Mouse (Mus musculus) right cerebral cortex, adult 2 months (tissue): Measurements from ENCODE around the gene Gsta2.
"Not testable (repeated sequence)": the region's sequence is repeated elsewhere in the genome, so short reads cannot be mapped to it uniquely, and the experiment has no call there.

Experiments used
- DNase-seq, 2 experiments: peaks; one replicate each; pipeline ENCODE4 v3.0.0; 2021 to 2022; ENCODE audit warnings: low spot score in 2 of 2

The Gsta2 gene

DNA sequence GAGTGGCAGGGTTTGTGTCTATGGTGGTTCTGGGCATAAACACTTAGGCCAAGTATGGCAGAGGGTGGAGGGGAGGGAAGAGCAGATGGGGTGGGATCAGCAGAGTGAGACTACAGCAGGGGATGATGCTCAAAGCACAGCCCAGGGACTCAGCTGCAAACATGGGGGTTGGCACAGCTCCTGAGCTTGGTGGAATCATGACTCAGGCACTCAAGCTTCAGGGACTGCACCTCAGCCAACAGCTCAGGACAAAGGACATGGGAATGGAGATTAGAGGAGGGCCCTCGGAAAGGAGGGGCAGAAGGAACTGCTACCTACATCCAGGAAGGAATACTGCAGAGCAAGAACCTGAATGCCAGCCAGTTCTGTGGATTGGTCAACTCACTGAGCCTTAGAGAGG lies 56.4 kb downstream of the Gsta2 start:
- DNase-seq = not testable (repeated sequence)

DNA sequence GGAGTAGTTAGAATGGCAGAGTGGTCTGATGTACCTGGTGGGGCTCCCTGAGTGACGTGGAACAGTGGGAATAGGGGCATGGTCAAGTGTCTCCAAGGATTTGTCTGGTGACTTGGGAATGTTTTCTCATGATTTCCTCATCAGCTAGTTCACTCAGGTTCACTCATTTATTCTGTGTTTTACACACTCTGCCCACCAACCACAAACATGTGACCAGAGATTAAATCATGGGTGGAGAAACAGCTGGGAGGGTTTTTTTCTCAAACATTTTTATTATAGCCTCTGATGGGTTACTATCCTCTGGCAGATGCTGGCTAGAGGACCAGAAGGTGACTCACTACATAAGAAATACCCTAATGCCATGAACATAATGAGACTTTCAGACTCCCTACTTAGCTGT lies 57.4 kb downstream of the Gsta2 start:
- no peak for DNase-seq

DNA sequence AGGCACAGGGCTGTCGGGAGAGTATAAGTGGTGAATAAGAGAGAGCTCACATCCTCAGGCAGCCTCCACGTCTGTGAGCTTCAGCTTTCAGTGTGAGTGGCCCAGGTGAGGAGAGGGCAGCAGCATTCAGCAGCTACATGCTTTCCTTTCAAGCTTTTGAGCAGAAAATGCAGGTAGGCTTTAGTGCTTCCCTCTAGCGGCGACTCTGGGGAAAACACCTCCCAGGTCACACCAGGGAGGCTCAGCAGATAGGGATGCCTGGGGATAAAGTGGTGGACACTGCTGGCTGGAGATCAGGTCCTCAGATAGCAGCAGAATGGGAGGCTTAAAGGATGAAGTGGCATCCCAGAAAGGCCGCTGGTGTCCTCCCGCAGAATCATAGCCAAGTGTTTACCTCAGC lies 59.5 kb downstream of the Gsta2 start:
- peak; percentile 26 to 44 for DNase-seq

DNA sequence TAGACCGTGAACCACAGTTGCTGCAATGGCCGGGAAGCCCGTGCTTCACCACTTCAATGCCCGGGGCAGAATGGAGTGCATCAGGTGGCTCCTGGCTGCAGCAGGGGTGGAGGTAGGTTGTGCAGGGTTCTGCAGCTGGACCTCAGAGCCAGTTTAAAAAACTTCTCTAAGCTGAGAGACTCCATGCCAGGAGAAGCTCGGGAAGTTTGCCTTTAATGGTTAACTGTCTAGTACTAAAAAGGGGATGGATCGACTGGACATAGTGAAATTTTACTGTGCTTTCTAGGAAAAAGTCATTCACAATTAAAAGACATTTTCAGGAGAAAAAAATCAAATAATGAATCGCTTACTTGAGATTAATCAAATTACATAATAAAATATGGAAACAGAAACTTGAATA lies 60.8 kb downstream of the Gsta2 start:
- not testable (repeated sequence) for DNase-seq

DNA sequence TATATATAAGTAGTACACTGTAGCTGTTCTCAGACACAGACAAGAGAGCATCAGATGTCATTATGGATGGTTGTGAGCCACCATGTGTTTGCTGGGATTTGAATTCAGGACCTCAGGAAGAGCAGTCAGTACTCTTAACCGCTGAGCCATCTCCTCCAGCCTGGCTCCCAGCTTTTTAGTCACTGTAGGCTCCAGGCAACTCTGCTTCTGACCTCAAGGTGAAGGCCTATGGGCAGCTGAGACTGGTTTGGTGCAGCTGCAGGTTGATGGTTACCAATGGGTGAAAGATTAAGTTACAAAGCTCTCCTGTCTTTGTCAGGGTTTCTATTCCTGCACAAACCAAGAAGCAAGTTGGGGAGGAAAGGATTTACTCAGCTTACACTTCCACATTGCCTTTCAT lies 61.9 kb downstream of the Gsta2 start:
- not testable (repeated sequence) for DNase-seq

DNA sequence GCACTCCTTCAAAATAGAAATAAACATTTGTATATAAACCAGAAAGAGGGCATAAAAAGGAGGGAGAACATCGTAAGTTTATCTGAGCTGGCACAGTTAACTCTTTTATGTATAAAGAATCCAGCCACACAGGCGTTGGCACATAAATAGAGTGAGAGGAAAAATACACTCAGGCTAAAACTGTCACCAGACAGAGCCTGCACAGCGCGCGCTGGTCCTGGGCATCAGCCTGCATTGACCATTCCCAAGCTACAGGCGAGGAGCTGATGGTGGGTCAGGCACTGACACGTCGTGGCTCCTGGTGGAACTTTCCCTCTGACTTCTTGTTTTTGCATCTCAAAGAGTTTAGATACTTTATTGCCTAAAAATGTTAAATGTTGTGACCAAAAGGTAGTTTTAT lies 63.1 kb downstream of the Gsta2 start:
- DNase-seq = not testable (repeated sequence)

DNA sequence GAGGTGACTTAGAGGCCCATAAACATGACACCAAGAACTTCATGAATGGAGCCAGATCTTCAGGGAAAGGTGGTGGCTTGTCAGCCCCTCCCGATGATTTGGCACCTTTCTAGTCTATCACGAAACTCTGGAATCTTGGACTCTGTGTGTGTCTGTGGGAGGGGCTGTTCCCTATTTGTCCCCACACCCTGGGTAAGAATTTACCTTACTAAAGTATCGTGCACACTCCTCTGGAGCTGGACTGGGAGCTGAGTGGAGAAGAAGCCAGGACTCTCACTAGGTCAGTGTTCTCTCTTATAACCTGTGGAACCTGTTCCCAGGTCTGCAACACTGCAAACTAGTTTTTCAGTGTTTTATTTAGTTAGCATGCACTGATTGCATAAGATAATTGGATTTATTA lies 65.9 kb downstream of the Gsta2 start, which contains the start of gene Gm10639:
Gm10639 (plus strand) TSS at position 201 of the 400 bp plus-strand sequence.
- not testable (repeated sequence) for DNase-seq

DNA sequence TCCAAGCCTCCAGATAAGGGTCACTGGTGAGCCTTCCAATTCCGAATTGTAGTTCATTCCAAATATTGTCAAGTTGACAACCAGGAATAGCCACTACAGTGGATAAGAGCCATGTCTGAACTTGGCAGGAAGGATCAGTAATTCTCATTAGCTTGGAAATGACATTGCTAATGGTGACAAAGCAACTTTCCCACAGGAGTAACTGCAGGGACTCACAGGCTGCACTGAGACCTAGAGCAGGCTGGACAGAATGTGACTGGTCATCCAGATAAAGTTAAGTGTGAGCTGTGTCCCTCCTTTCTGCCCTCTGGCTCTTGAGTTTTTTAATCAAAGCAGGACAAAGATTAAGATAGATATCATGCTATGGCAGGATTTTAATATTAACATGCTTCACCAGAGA lies 66.5 kb downstream of the Gsta2 start:
- not testable (repeated sequence) for DNase-seq

DNA sequence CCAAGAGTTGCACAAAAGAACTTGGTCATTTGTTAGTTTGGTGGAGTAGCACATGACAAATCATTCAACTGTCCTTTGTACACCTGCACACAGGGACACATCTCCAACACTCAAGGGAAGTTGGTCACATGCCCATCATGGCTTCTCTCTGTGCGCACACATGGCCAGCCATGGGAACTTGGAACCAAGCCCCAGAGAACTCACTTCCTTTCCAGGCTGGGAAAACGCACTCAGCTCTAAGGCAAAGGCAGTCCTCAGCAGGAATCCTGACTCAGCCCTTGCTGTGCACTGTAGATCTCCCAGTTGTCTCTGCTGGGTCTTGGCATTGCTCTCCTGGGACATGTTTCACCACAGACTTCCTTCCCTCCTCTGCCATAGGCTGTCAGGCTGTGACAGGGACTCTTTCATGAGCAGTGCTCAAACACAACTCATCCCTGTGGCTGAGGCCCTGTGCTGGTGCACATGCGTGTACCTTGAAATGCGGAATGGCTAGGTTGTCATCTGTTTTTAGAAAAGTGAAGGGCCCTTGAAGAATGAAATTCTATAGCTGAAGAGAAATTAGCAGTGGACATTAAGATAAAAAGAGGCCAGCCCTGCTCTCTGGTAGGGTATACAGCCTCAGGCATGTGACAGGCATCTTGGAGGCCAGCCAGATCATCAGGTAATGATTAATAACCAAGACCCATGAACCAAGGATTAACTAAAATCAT lies 73.4 kb downstream of the Gsta2 start:
- not testable (repeated sequence) for DNase-seq
